Mouse (Mus musculus) limb, embryonic 12.5 days (tissue): ENCODE measurements at regions not wholly inside any gene's neighbourhood (a gene's known extent, or its start where the extent isn't known, plus 50 kb on each side); places are given as distances from the start of the nearest gene placed in this dataset.

Experiments used
- ATAC-seq: fragments of 200-750 bp; cut with Nextera tagmentation; 2 replicates; pipeline ENCODE4 v1.8.0; 2017; ENCODE audit warnings: low read depth, moderate TSS enrichment; ENCODE audit not compliant: insufficient number of reproducible peaks, insufficient read depth, low FRiP score, low TSS enrichment
- H3K27ac ChIP-seq: fragments of 300-500 bp; sonication (generic); 2 replicates; pipeline ENCODE4 v1.5.1; 2016; ENCODE audit warnings: mild to moderate bottlenecking, moderate library complexity
- H3K27me3 ChIP-seq: fragments of 300-500 bp; sonication (generic); 2 replicates; pipeline ENCODE4 v1.6.1; 2016; ENCODE audit warnings: mild to moderate bottlenecking, moderate library complexity
- H3K36me3 ChIP-seq: fragments of 300-500 bp; sonication (generic); 2 replicates; pipeline ENCODE4 v1.6.1; 2016; ENCODE audit warnings: mild to moderate bottlenecking, moderate library complexity
- H3K4me1 ChIP-seq: fragments of 300-500 bp; sonication (generic); replicated peaks from 2 replicates; pipeline ENCODE4 v1.6.1; 2016
- H3K4me2 ChIP-seq: fragments of 300-500 bp; sonication (generic); 2 replicates; pipeline ENCODE4 v1.6.1; 2016; ENCODE audit warnings: mild to moderate bottlenecking, moderate library complexity
- H3K4me3 ChIP-seq: fragments of 300-500 bp; sonication (generic); replicated peaks from 2 replicates; pipeline ENCODE4 v1.5.1; 2016; ENCODE audit warnings: mild to moderate bottlenecking
- H3K9ac ChIP-seq: fragments of 300-500 bp; sonication (generic); replicated peaks from 2 replicates; pipeline ENCODE4 v1.6.1; 2016; ENCODE audit warnings: mild to moderate bottlenecking, moderate library complexity
- H3K9me3 ChIP-seq: fragments of 300-500 bp; sonication (generic); 2 replicates; pipeline ENCODE4 v1.6.1; 2016; ENCODE audit warnings: mild to moderate bottlenecking, moderate library complexity
- WGBS: fragments of 180-500 bp; shearing (Covaris S2); methylation state at CpG from one replicate; pipeline ENCODE4 v1.1.7; 2016; 5-methylcytosine and 5-hydroxymethylcytosine counted together

- Histone ChIP-seq H3K27me3 (no peaks in the 10 kb centered on the region), H3K9ac (no peak overlapping the region), H3K27ac (no peak overlapping the region), H3K4me3 (no peak overlapping the region), H3K4me1 (no peaks in the 10 kb centered on the region), H3K36me3 (no peaks in the 10 kb centered on the region), H3K9me3 (no peaks in the 10 kb centered on the region), H3K4me2 (no peak overlapping the region)
- no peak for ATAC-seq
- 85% methylated on average over 5 of the region's 5 CpGs for WGBS
These were observed 504.3 kb upstream of the Fam160b2 start for GRCm38 (mm10) chr14:71103955-71104354.

GRCm38 (mm10) chr14:71095661-71096422 is 496.2 kb upstream of the Fam160b2 start:
- no peak for ATAC-seq
- peaks cover 14% of the 10 kb centered on the region for H3K4me1 ChIP-seq
- WGBS = 39% methylated on average over 7 of the region's 7 CpGs

GRCm38 (mm10) chr14:71092626-71093326 is 493.1 kb upstream of the Fam160b2 start:
- Histone ChIP-seq H3K4me3 (no peak overlapping the region), H3K36me3 (no peaks in the 10 kb centered on the region), H3K4me1 (peaks cover 14% of the 10 kb centered on the region), H3K9ac (no peak overlapping the region), H3K4me2 (no peak overlapping the region), H3K27me3 (no peaks in the 10 kb centered on the region), H3K27ac (no peak overlapping the region), H3K9me3 (no peaks in the 10 kb centered on the region)
- WGBS = 65% methylated on average over 8 of the region's 8 CpGs
- ATAC-seq = no peak

More at GRCm38 (mm10) chr14:71095661-71096422, 496.2 kb upstream of the Fam160b2 start:
- no peaks in the 10 kb centered on the region for H3K27me3 ChIP-seq
- no peak overlapping the region for H3K4me2 ChIP-seq
- H3K4me3 ChIP-seq = no peak overlapping the region
- H3K9ac ChIP-seq = no peak overlapping the region
- no peaks in the 10 kb centered on the region for H3K36me3 ChIP-seq
- no peaks in the 10 kb centered on the region for H3K9me3 ChIP-seq
- H3K27ac ChIP-seq = no peak overlapping the region

GRCm38 (mm10) chr14:71085721-71086120 is 486.1 kb upstream of the Fam160b2 start:
- no peak overlapping the region for H3K4me3 ChIP-seq
- H3K4me1 ChIP-seq = no peaks in the 10 kb centered on the region
- 81% methylated on average over 3 of the region's 3 CpGs for WGBS
- no peak overlapping the region for H3K4me2 ChIP-seq
- no peaks in the 10 kb centered on the region for H3K27me3 ChIP-seq
- ATAC-seq = no peak
- H3K9me3 ChIP-seq = no peaks in the 10 kb centered on the region
- no peak overlapping the region for H3K9ac ChIP-seq
- H3K36me3 ChIP-seq = no peaks in the 10 kb centered on the region
- no peak overlapping the region for H3K27ac ChIP-seq

GRCm38 (mm10) chr14:71082327-71082726 is 482.7 kb upstream of the Fam160b2 start:
- Histone ChIP-seq H3K4me2 (no peak overlapping the region), H3K9me3 (no peaks in the 10 kb centered on the region), H3K9ac (no peak overlapping the region), H3K4me3 (no peak overlapping the region), H3K36me3 (no peaks in the 10 kb centered on the region), H3K27me3 (no peaks in the 10 kb centered on the region), H3K4me1 (no peaks in the 10 kb centered on the region), H3K27ac (no peak overlapping the region)
- ATAC-seq = no peak

GRCm38 (mm10) chr14:71075671-71076070 is 476.0 kb upstream of the Fam160b2 start:
- Histone ChIP-seq H3K27me3 (no peaks in the 10 kb centered on the region), H3K27ac (no peak overlapping the region), H3K9me3 (no peaks in the 10 kb centered on the region), H3K9ac (no peak overlapping the region), H3K4me3 (no peak overlapping the region), H3K4me2 (no peak overlapping the region), H3K36me3 (no peaks in the 10 kb centered on the region), H3K4me1 (no peaks in the 10 kb centered on the region)
- ATAC-seq = no peak
- WGBS = 76% methylated on average over 2 of the region's 2 CpGs

- Histone ChIP-seq H3K9ac (no peak overlapping the region), H3K9me3 (peaks cover 3% of the 10 kb centered on the region; the same call in 1 of the 2 replicates), H3K4me2 (no peak overlapping the region), H3K4me1 (no peaks in the 10 kb centered on the region), H3K4me3 (no peak overlapping the region), H3K27ac (no peak overlapping the region), H3K27me3 (no peaks in the 10 kb centered on the region), H3K36me3 (no peaks in the 10 kb centered on the region)
- ATAC-seq = no peak
These were observed 474.4 kb upstream of the Fam160b2 start for GRCm38 (mm10) chr14:71074019-71074418.

GRCm38 (mm10) chr14:71065669-71066068 is 466.0 kb upstream of the Fam160b2 start:
- H3K36me3 ChIP-seq = no peaks in the 10 kb centered on the region

GRCm38 (mm10) chr14:71056601-71057000 is 457.0 kb upstream of the Fam160b2 start:
- Histone ChIP-seq H3K4me1 (peaks cover 4% of the 10 kb centered on the region; the same call in 1 of the 2 replicates), H3K9me3 (no peaks in the 10 kb centered on the region), H3K4me3 (no peak overlapping the region), H3K36me3 (no peaks in the 10 kb centered on the region), H3K27me3 (0 out of 2 replicates have a peak, but pooled peaks cover 3% of the 10 kb centered on the region), H3K9ac (no peak overlapping the region), H3K27ac (no peak overlapping the region), H3K4me2 (no peak overlapping the region)
- ATAC-seq = no peak
- 81% methylated on average over 2 of the region's 2 CpGs for WGBS

More at GRCm38 (mm10) chr14:71065669-71066068, 466.0 kb upstream of the Fam160b2 start:
- Histone ChIP-seq H3K4me2 (no peak overlapping the region), H3K4me3 (no peak overlapping the region), H3K9me3 (peaks cover 3% of the 10 kb centered on the region; the same call in 1 of the 2 replicates), H3K9ac (no peak overlapping the region), H3K27me3 (no peaks in the 10 kb centered on the region), H3K4me1 (no peaks in the 10 kb centered on the region), H3K27ac (no peak overlapping the region)
- 86% methylated on average over 4 of the region's 4 CpGs for WGBS
- no peak for ATAC-seq

- Histone ChIP-seq H3K36me3 (no peaks in the 10 kb centered on the region), H3K4me1 (peaks cover 4% of the 10 kb centered on the region; the same call in 1 of the 2 replicates), H3K4me3 (no peak overlapping the region), H3K9ac (no peak overlapping the region), H3K27ac (no peak overlapping the region), H3K9me3 (no peaks in the 10 kb centered on the region), H3K4me2 (no peak overlapping the region), H3K27me3 (0 out of 2 replicates have a peak, but pooled peaks cover 3% of the 10 kb centered on the region)
- WGBS = 96% methylated on average over 2 of the region's 2 CpGs
- no peak for ATAC-seq
These were observed 455.8 kb upstream of the Fam160b2 start for GRCm38 (mm10) chr14:71055480-71055879.

- Histone ChIP-seq H3K9ac (no peak overlapping the region), H3K4me3 (no peak overlapping the region), H3K27me3 (0 out of 2 replicates have a peak, but pooled peaks cover 3% of the 10 kb centered on the region), H3K9me3 (no peaks in the 10 kb centered on the region), H3K4me1 (peaks cover 4% of the 10 kb centered on the region; the same call in 1 of the 2 replicates), H3K27ac (no peak overlapping the region), H3K36me3 (no peaks in the 10 kb centered on the region), H3K4me2 (no peak overlapping the region)
- WGBS = 56% methylated on average over 9 of the region's 9 CpGs
- no peak for ATAC-seq
These were observed 454.4 kb upstream of the Fam160b2 start for GRCm38 (mm10) chr14:71053788-71054641.
